Comparison of ENCODE assay signal across 9 mouse cellular contexts in the genomic region with DNA sequence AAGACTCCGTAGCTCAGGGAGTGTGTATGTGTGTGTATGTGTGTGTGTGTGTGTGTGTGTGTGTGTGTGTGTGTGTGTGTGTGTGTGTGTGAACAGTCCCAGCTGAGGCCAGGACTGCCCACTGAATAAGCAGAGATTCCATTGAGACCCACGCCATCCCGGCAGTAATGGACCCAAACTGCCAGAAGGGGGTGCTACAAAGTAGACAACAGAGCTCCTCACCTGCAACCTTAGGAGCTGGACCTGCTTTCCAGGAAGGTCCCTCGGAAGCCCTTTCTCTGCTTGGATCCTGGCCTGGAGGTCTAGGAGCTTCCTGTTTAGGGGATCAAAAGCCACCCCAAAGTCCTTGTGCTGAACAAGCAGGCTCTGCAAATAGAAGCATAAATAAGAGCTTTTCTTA. TPM values are rescaled to one million over a fixed set of nuclear protein-coding genes. Genes with fewer than 3 reads are reported as not detected.
DNase-seq lines count a peak whose midpoint lies in the region; ATAC-seq and TF ChIP-seq lines count a peak whose summit lies in the region.
"Had no signal": no experiment of that assay in that cellular context is flagged by ENCODE, and none has a peak within 500 bp of the region (broad histone marks: within the 10 kb centered on the region; RNA-seq: fewer than 3 reads in every experiment).

No protein-coding gene starts in this region.

- no peak for ATAC-seq in forebrain, embryonic 11.5 days (replicated peaks; ENCODE audit: low FRiP score)
- no peak for ATAC-seq in forebrain, embryonic 16.5 days
- no peak for ATAC-seq in limb, embryonic 14.5 days (ENCODE audit: low FRiP score, low read depth)

- DNase-seq in forebrain, embryonic 11.5 days (ENCODE audit: low spot score), result peak; percentile 77
- peak; percentile 31 to 39 for DNase-seq in urinary bladder, adult 18-20 months (ENCODE audit: low spot score in 2 of 2)
- no peak for DNase-seq in urinary bladder, adult 2 months (ENCODE audit: low spot score)
- DNase-seq in cerebellum, postnatal 10 days, result peak; percentile 81 to 88
- DNase-seq in heart, postnatal 4 days, result peak; percentile 74
- DNase-seq in limb, embryonic 14.5 days (ENCODE audit: low spot score), result peak; percentile 43
- peak; percentile 37 for DNase-seq in right cerebral cortex, postnatal 14 days

- H3K4me2 ChIP-seq in forebrain, embryonic 11.5 days (ENCODE audit: low read depth, low read length, severe bottlenecking), result no peak overlapping the region
- no peak overlapping the region for H3K4me2 ChIP-seq in forebrain, embryonic 16.5 days (ENCODE audit: low read length)
- H3K4me2 ChIP-seq in limb, embryonic 14.5 days (replicated peaks; ENCODE audit: low read depth, low read length, severe bottlenecking), result no peak overlapping the region
- H3K4me2 ChIP-seq: stomach, embryonic 15.5 days had no signal

- no peak for TF ChIP-seq POLR2A in limb, embryonic 14.5 days (IDR thresholded peaks at IDR 0.05; ENCODE audit: borderline replicate concordance, extremely low read depth, insufficient read depth, insufficient read length)

- WGBS in forebrain, embryonic 11.5 days, result 20% methylated on average over 4 of the region's 4 CpGs
- 18% methylated on average over 4 of the region's 4 CpGs for WGBS in forebrain, embryonic 16.5 days
- 22% methylated on average over 4 of the region's 4 CpGs for WGBS in limb, embryonic 14.5 days

- no peak overlapping the region for H3K9ac ChIP-seq in forebrain, embryonic 11.5 days (ENCODE audit: low read length)
- H3K9ac ChIP-seq in forebrain, embryonic 16.5 days (replicated peaks; ENCODE audit: low read depth, low read length), result no peak overlapping the region
- no peak overlapping the region for H3K9ac ChIP-seq in limb, embryonic 14.5 days (ENCODE audit: low read depth, low read length, severe bottlenecking)
- H3K9ac ChIP-seq: stomach, embryonic 15.5 days had no signal

- H3K27ac ChIP-seq in forebrain, embryonic 11.5 days (ENCODE audit: low read depth, low read length), result no peak overlapping the region
- H3K27ac ChIP-seq in forebrain, embryonic 16.5 days (ENCODE audit: low read length), result no peak overlapping the region
- H3K27ac ChIP-seq in limb, embryonic 14.5 days (replicated peaks; ENCODE audit: low read depth, low read length), result no peak overlapping the region
- H3K27ac ChIP-seq: stomach, embryonic 15.5 days had no signal

- H3K27me3 ChIP-seq in forebrain, embryonic 11.5 days (ENCODE audit: control insufficient read depth, insufficient read depth, low read length), result no peaks in the 10 kb centered on the region
- no peaks in the 10 kb centered on the region for H3K27me3 ChIP-seq in forebrain, embryonic 16.5 days (replicated peaks; ENCODE audit: control insufficient read depth, insufficient read depth, low read length)
- H3K27me3 ChIP-seq in limb, embryonic 14.5 days (ENCODE audit: control insufficient read depth, insufficient read depth, low read length), result no peaks in the 10 kb centered on the region
- H3K27me3 ChIP-seq: stomach, embryonic 15.5 days had no signal

- H3K4me1 ChIP-seq in forebrain, embryonic 11.5 days (replicated peaks; ENCODE audit: control insufficient read depth, insufficient read depth, low read length), result 0 out of 2 replicates have a peak, but pooled peaks cover 2% of the 10 kb centered on the region
- peaks cover 5% of the 10 kb centered on the region for H3K4me1 ChIP-seq in forebrain, embryonic 16.5 days (replicated peaks; ENCODE audit: control insufficient read depth, insufficient read depth, low read length)
- H3K4me1 ChIP-seq in limb, embryonic 14.5 days (ENCODE audit: control insufficient read depth, insufficient read depth, low read length), result no peaks in the 10 kb centered on the region

- H3K9me3 ChIP-seq in forebrain, embryonic 11.5 days (ENCODE audit: control insufficient read depth, low read length), result no peaks in the 10 kb centered on the region
- no peaks in the 10 kb centered on the region for H3K9me3 ChIP-seq in forebrain, embryonic 16.5 days (ENCODE audit: control insufficient read depth, low read length)
- H3K9me3 ChIP-seq in limb, embryonic 14.5 days (ENCODE audit: control insufficient read depth, low read length), result no peaks in the 10 kb centered on the region
- H3K9me3 ChIP-seq: stomach, embryonic 15.5 days had no signal

- no peaks in the 10 kb centered on the region for H3K36me3 ChIP-seq in forebrain, embryonic 11.5 days (ENCODE audit: control insufficient read depth, insufficient read depth, low read length)
- no peaks in the 10 kb centered on the region for H3K36me3 ChIP-seq in forebrain, embryonic 16.5 days (ENCODE audit: control insufficient read depth, insufficient read depth)
- H3K36me3 ChIP-seq in limb, embryonic 14.5 days (ENCODE audit: control insufficient read depth, insufficient read depth, low read length), result no peaks in the 10 kb centered on the region
- H3K36me3 ChIP-seq: stomach, embryonic 15.5 days had no signal

- no peak overlapping the region for H3K4me3 ChIP-seq in forebrain, embryonic 11.5 days (ENCODE audit: low read depth, low read length)
- H3K4me3 ChIP-seq in forebrain, embryonic 16.5 days (replicated peaks; ENCODE audit: low read length), result no peak overlapping the region
- no peak overlapping the region for H3K4me3 ChIP-seq in limb, embryonic 14.5 days (replicated peaks; ENCODE audit: low read length)
- H3K4me3 ChIP-seq: stomach, embryonic 15.5 days had no signal

RNA-seq across cellular contexts. Expression of gene Syne3, which starts 55.7 kb away (rescaled TPM):
- 0.20 and 0.28 TPM in 2 replicates for polyA plus RNA-seq in forebrain, embryonic 11.5 days (2014; fragmentation: Nextera tagmentation; extraction: Ambion mirVana)
- polyA plus RNA-seq in forebrain, embryonic 16.5 days (2015; fragmentation: Nextera tagmentation; extraction: Ambion mirVana), result 0.20 and 0.30 TPM in 2 replicates
- polyA plus RNA-seq in urinary bladder, adult 2 months (2012; rRNA removed), result 3.0 and 5.3 TPM in 2 replicates
- total RNA-seq in heart, postnatal 4 days (2021), result 1 to 10 TPM; 7.3 to 7.8 TPM
- 2.6 and 3.0 TPM in 2 replicates for polyA plus RNA-seq in limb, embryonic 14.5 days (2012; rRNA removed)
- polyA plus RNA-seq in limb, embryonic 14.5 days (2014; fragmentation: Nextera tagmentation; extraction: Ambion mirVana), result 1.2 and 2.0 TPM in 2 replicates
